Mouse (Mus musculus) cerebellum, adult 2 months (tissue): Measurements from ENCODE around the gene Stac.

Source experiments
- CTCF ChIP-seq: fragments of 200-500 bp; IDR thresholded peaks from 2 replicates; pipeline ENCODE4 v1.5.1; 2011; ENCODE audit warnings: low read depth, mild to moderate bottlenecking, control low read depth, low read length, moderate library complexity, borderline replicate concordance; ENCODE audit not compliant: insufficient read depth
- POLR2A ChIP-seq: fragments of 200-500 bp; IDR thresholded peaks from 2 replicates; pipeline ENCODE4 v1.6.1; 2011; ENCODE audit warnings: low read length, control low read depth, borderline replicate concordance; ENCODE audit not compliant: insufficient read depth

GRCm38 (mm10) chr9:111514586-111515473, 175.3 kb downstream of the Stac start:
- TF ChIP-seq CTCF (no peak), POLR2A (no peak)
